Mouse (Mus musculus) MEL (cell line): ENCODE results near the gene Gzma. TPM values are rescaled to one million over a fixed set of nuclear protein-coding genes. Genes with fewer than 3 reads are reported as not detected.

ENCODE experiments used
- DNase-seq: peaks from one replicate; pipeline ENCODE4 v3.0.0; 2011; ENCODE audit warnings: low read depth, low spot score
- H3K27ac ChIP-seq: 2 replicates; pipeline ENCODE4 v1.5.1; 2012; ENCODE audit warnings: low read depth, mild to moderate bottlenecking, control low read depth, low read length, moderate library complexity; ENCODE audit not compliant: control insufficient read depth
- H3K27me3 ChIP-seq, 2 experiments: fragments of 150-350 bp in 1 of 2; sonication (generic) in 1 of 2; 2 replicates each; pipeline ENCODE4 v1.6.1; 2012; ENCODE audit warnings: low read length in 2 of 2, mild to moderate bottlenecking in 2 of 2, improper control_type of control experiment in 1 of 2, moderate library complexity in 1 of 2; ENCODE audit not compliant: insufficient read depth in 2 of 2, control insufficient read depth in 1 of 2
- H3K36me3 ChIP-seq, 2 experiments: 2 replicates each; pipeline ENCODE4 v1.6.1; 2012 to 2014; ENCODE audit warnings: low read length in 2 of 2, improper control_type of control experiment in 1 of 2, inconsistent platforms in 1 of 2, mild to moderate bottlenecking in 1 of 2; ENCODE audit not compliant: insufficient read depth in 2 of 2, control insufficient read depth in 1 of 2
- H3K4me1 ChIP-seq, 2 experiments: fragments of 150-350 bp in 1 of 2; sonication (generic) in 1 of 2; 2 replicates each; pipeline ENCODE4 v1.6.1; 2012; ENCODE audit warnings: low read length in 2 of 2, improper control_type of control experiment in 1 of 2, mild to moderate bottlenecking in 1 of 2; ENCODE audit not compliant: insufficient read depth in 2 of 2, control insufficient read depth in 1 of 2
- H3K4me3 ChIP-seq, 2 experiments: fragments of 150-350 bp in 1 of 2; sonication (generic) in 1 of 2; 2 replicates each; pipeline ENCODE4 v1.5.1; 2012; ENCODE audit warnings: low read depth in 2 of 2, low read length in 2 of 2, mild to moderate bottlenecking in 2 of 2, moderate library complexity in 2 of 2, control low read depth in 1 of 2, improper control_type of control experiment in 1 of 2; ENCODE audit not compliant: control insufficient read depth in 1 of 2, insufficient read depth in 1 of 2
- H3K79me2 ChIP-seq: 2 replicates; pipeline ENCODE4 v1.6.1; 2012; ENCODE audit warnings: mild to moderate bottlenecking, low read length, moderate library complexity; ENCODE audit not compliant: control insufficient read depth, poor library complexity, insufficient read depth
- H3K9ac ChIP-seq: 2 replicates; pipeline ENCODE4 v1.6.1; 2012; ENCODE audit warnings: low read depth, mild to moderate bottlenecking, control low read depth, low read length, moderate library complexity; ENCODE audit not compliant: control insufficient read depth, poor library complexity, severe bottlenecking
- H3K9me3 ChIP-seq: fragments of 150-350 bp; sonication (generic); replicated peaks from 2 replicates; pipeline ENCODE4 v1.6.1; 2012; ENCODE audit warnings: mild to moderate bottlenecking, low read length, improper control_type of control experiment, moderate library complexity; ENCODE audit not compliant: insufficient read depth
- ELF1 ChIP-seq: IDR thresholded peaks from 2 replicates; pipeline ENCODE4 v1.6.1; 2014; ENCODE audit warnings: low read depth, mild to moderate bottlenecking, inconsistent platforms, low read length, improper control_type of control experiment, moderate library complexity
- GABPA ChIP-seq: IDR thresholded peaks from 2 replicates; pipeline ENCODE4 v1.6.1; 2012; ENCODE audit warnings: low read depth, mild to moderate bottlenecking, inconsistent platforms, low read length, improper control_type of control experiment, moderate library complexity
- GATA1 ChIP-seq: IDR thresholded peaks from 2 replicates; pipeline ENCODE4 v1.6.1; 2011; ENCODE audit warnings: low read depth, low read length, improper control_type of control experiment
- JUND ChIP-seq: IDR thresholded peaks from 2 replicates; pipeline ENCODE4 v1.6.1; 2011; ENCODE audit warnings: low read depth, mild to moderate bottlenecking, improper control_type of control experiment, low read length
- KAT2A ChIP-seq: conservative IDR thresholded peaks from 2 replicates; pipeline ENCODE4 v1.6.1; 2012; ENCODE audit warnings: low read depth, low read length, improper control_type of control experiment, inconsistent platforms
- MAFK ChIP-seq: IDR thresholded peaks from 2 replicates; pipeline ENCODE4 v1.6.1; 2011; ENCODE audit warnings: low read depth, mild to moderate bottlenecking, low read length, improper control_type of control experiment, borderline replicate concordance
- MAZ ChIP-seq: IDR thresholded peaks from 2 replicates; pipeline ENCODE4 v1.6.1; 2012; ENCODE audit warnings: low read depth, mild to moderate bottlenecking, inconsistent platforms, low read length, improper control_type of control experiment
- MXI1 ChIP-seq: IDR thresholded peaks from 2 replicates; pipeline ENCODE4 v1.6.1; 2011; ENCODE audit warnings: mild to moderate bottlenecking, low read depth, low read length, improper control_type of control experiment
- MYB ChIP-seq: IDR thresholded peaks from 2 replicates; pipeline ENCODE4 v1.6.1; 2011; ENCODE audit warnings: mild to moderate bottlenecking, low read depth, low read length, improper control_type of control experiment
- NELFE ChIP-seq: IDR thresholded peaks from 2 replicates; pipeline ENCODE4 v1.6.1; 2011; ENCODE audit warnings: low read depth, low read length, improper control_type of control experiment
- NRF1 ChIP-seq: IDR thresholded peaks from 2 replicates; pipeline ENCODE4 v1.6.1; 2014; ENCODE audit warnings: low read depth, mild to moderate bottlenecking, inconsistent platforms, low read length, improper control_type of control experiment, moderate library complexity; ENCODE audit not compliant: poor library complexity, insufficient read depth, severe bottlenecking
- POLR2A ChIP-seq, 2 experiments: IDR thresholded peaks; 2 replicates each; pipeline ENCODE4 v1.6.1; 2011 to 2012; ENCODE audit warnings: low read length in 2 of 2, mild to moderate bottlenecking in 2 of 2, control low read depth in 1 of 2, improper control_type of control experiment in 1 of 2, low read depth in 1 of 2, moderate library complexity in 1 of 2; ENCODE audit not compliant: control insufficient read depth in 1 of 2, insufficient read depth in 1 of 2, poor library complexity in 1 of 2
- POLR2AphosphoS2 ChIP-seq: IDR thresholded peaks from 2 replicates; pipeline ENCODE4 v1.6.1; 2011; ENCODE audit warnings: low read length, improper control_type of control experiment
- POLR2AphosphoS5 ChIP-seq: IDR thresholded peaks from 2 replicates; pipeline ENCODE4 v1.6.1; 2012; ENCODE audit warnings: low read depth, borderline replicate concordance, mild to moderate bottlenecking, inconsistent platforms, low read length, moderate library complexity, mixed read lengths
- RAD21 ChIP-seq: IDR thresholded peaks from 2 replicates; pipeline ENCODE4 v1.6.1; 2011; ENCODE audit warnings: mild to moderate bottlenecking, low read depth, low read length, improper control_type of control experiment
- RCOR1 ChIP-seq: IDR thresholded peaks from 2 replicates; pipeline ENCODE4 v1.6.1; 2012; ENCODE audit warnings: low read depth, mild to moderate bottlenecking, inconsistent platforms, low read length, improper control_type of control experiment
- SIN3A ChIP-seq: IDR thresholded peaks from 2 replicates; pipeline ENCODE4 v1.6.1; 2012; ENCODE audit warnings: low read length, improper control_type of control experiment, inconsistent platforms
- TBP ChIP-seq: IDR thresholded peaks from 2 replicates; pipeline ENCODE4 v1.8.0; 2011; ENCODE audit warnings: low read depth, low read length, improper control_type of control experiment
- USF2 ChIP-seq, 2 experiments: IDR thresholded peaks; 2 replicates each; pipeline ENCODE4 v1.6.1; 2011 to 2012; ENCODE audit warnings: improper control_type of control experiment in 2 of 2, low read length in 2 of 2, borderline replicate concordance in 1 of 2, inconsistent platforms in 1 of 2, low read depth in 1 of 2, mild to moderate bottlenecking in 1 of 2; ENCODE audit not compliant: insufficient read depth in 1 of 2
- ZMIZ1 ChIP-seq: IDR thresholded peaks from 2 replicates; pipeline ENCODE4 v1.6.1; 2012; ENCODE audit warnings: low read depth, mild to moderate bottlenecking, inconsistent platforms, low read length, improper control_type of control experiment, moderate library complexity
- polyA plus RNA-seq, 2 experiments: library from polyadenylated mRNA; stranded (reverse) in 1 of 2; unstranded in 1 of 2; fragments of >175 nt in 1 of 2; fragments of >200 nt in 1 of 2; gene quantifications; 2 replicates each; pipeline versions ENCODE4 v1.2.1 to v1.2.4; 2012; ENCODE audit warnings: low replicate concordance in 2 of 2, low read depth in 1 of 2; ENCODE audit not compliant: insufficient read length in 2 of 2, insufficient read depth in 1 of 2, missing spikeins in 1 of 2
- total RNA-seq: library from RNA; depleted of rRNA; stranded (reverse); fragments of 300-350 nt; gene quantifications from 2 replicates; pipeline ENCODE4 v1.2.3, GENCODE M21; 2012

The Gzma gene
- total and polyA plus RNA-seq, 3 experiments = not detected

DNA sequence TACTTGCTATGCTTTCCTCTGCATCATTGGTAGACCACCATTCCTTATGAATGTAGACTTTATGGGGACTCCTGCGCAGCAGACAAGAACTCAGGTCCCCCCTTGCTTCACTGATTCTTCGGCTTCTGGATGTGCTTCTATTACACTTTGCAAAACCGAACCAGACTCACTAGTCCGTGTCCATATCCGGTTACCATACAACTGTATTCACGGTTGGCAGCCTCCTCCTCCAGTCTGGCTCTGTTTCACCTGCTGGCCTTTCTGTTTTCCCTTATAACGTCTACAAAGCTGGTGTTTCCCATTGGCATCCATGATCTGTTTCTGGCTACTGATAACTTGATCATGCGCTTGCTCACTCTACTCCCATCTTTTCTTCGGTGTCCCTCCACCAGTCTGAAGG lies 36.2 kb downstream of the Gzma start:
- no peak for DNase-seq
- H3K27ac ChIP-seq = no peak overlapping the region
- no peaks in the 10 kb centered on the region for H3K9me3 ChIP-seq
- no peaks in the 10 kb centered on the region for H3K79me2 ChIP-seq
- no peaks in the 10 kb centered on the region for H3K4me1 ChIP-seq
- no peak overlapping the region for H3K4me3 ChIP-seq
- peaks cover 0 to 1% of the 10 kb centered on the region in 2 experiments; a peak in 2 of 4 replicates for H3K27me3 ChIP-seq
- TF ChIP-seq MYB (no peak), SIN3A (no peak), RAD21 (no peak), KAT2A (no peak), GABPA (no peak), TBP (no peak), NELFE (no peak), MXI1 (no peak)
- H3K36me3 ChIP-seq = no peaks in the 10 kb centered on the region
- H3K9ac ChIP-seq = no peak overlapping the region

DNA sequence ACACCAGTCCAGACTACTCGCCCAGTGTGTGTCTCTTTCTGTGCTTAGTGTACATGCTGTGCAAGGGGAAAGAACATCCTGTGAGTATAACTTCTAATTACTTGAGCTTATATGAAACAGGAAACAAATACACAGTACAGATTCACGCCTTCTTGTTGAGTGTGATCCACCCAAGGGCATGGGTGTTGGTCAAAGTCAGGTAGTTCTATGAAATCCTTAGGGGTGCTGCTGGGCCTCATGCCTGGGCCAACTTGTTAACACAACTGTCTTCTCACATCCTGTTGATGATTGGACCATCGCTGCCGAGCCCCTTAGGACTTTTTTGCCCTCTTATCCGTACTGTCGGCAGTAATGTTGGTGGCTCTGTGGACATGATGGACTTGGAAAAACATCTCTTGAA lies 39.0 kb downstream of the Gzma start:
- H3K9me3 ChIP-seq = no peaks in the 10 kb centered on the region
- H3K36me3 ChIP-seq = no peaks in the 10 kb centered on the region
- H3K4me3 ChIP-seq = no peak overlapping the region
- 0 out of 4 replicates have a peak, but pooled peaks cover 0 to 1% of the 10 kb centered on the region in 2 experiments for H3K27me3 ChIP-seq
- no peaks in the 10 kb centered on the region for H3K79me2 ChIP-seq
- DNase-seq = no peak
- no peak overlapping the region for H3K27ac ChIP-seq
- no peak for TF ChIP-seq POLR2AphosphoS5
- TF ChIP-seq NRF1 = no peak
- TF ChIP-seq JUND = no peak
- H3K9ac ChIP-seq = no peak overlapping the region
- no peaks in the 10 kb centered on the region for H3K4me1 ChIP-seq

DNA sequence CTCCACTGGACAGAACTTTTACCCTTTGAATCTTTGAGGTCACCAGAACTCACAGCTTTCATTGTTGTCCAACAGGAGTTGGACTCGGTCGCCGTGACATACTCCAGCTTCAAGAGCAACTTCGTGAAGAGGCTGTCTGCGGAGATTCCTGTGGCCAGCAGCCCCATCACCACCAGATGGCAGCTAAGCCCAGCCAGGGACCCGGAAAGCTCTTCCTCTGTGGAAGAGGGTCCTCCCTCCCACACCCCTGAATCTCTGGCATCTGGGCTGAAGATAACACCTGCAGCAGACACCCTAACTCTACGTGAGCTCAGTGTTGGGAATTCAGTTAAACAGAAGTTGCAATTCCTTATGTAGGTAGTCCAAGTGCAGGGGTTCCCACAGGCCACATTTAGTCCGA lies 45.0 kb downstream of the Gzma start:
- TF ChIP-seq KAT2A (no peak), NRF1 (no peak), MAFK (no peak), ZMIZ1 (no peak), GATA1 (no peak), POLR2AphosphoS5 (no peak), ELF1 (no peak), USF2 (IDR thresholded peaks at IDR 0.05; ENCODE audit: borderline replicate concordance in 1 of 2, insufficient read depth in 1 of 2, low read depth in 1 of 2, low read length in 2 of 2) (no peak), RCOR1 (no peak), POLR2A (IDR thresholded peaks at IDR 0.05; ENCODE audit: control insufficient read depth in 1 of 2, insufficient read depth in 1 of 2, low read depth in 1 of 2, low read length in 2 of 2, poor library complexity in 1 of 2) (no peak), RAD21 (no peak), MAZ (no peak), POLR2AphosphoS2 (no peak)
- no peak for DNase-seq
- Histone ChIP-seq H3K27ac (no peak overlapping the region), H3K4me3 (no peak overlapping the region), H3K27me3 (peaks cover 0 to under 1% of the 10 kb centered on the region in 2 experiments; a peak in 1 of 4 replicates), H3K36me3 (no peaks in the 10 kb centered on the region), H3K79me2 (no peaks in the 10 kb centered on the region), H3K4me1 (no peaks in the 10 kb centered on the region), H3K9ac (no peak overlapping the region), H3K9me3 (no peaks in the 10 kb centered on the region)
